Mouse (Mus musculus): ENCODE data around the gene St5.

DNA sequence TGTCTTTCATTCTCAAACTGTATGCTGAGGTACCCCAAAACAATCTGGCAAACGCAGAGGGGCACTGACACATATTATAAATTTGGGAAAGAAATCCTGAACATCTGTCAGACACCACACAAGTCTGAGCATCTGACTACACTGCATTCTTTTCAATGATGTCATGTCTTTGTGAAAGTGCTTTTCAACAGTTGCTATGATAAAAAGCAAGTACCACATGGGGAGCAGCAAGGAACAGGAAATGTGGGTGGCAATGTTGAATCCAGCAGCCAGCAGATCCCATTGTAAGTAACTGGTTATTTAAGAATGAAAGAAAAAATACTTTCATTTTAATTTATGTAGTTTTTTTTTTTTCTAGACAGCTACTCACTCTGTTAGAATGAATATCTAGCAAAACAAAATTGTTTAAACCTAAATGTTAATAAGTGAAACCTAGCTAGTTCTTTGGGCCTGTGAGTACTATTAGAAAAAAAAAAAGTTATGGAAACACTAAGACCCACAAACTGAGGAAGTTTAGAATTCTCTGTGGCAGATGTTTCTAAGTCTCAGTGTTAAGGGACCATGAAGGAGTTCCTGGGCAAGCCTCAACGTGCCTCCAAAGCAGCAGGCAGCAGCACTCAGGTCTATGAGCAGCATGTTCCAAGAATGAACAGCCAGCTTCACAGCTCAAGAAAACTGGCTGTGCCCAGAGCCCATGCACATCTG lies 124.4 kb downstream of the St5 start:
- no peak for TF ChIP-seq CTCF (IDR thresholded peaks at IDR 0.05; ENCODE audit: low read depth, low read length)
- TF ChIP-seq POLR2A (IDR thresholded peaks at IDR 0.05; ENCODE audit: borderline replicate concordance, low read depth, low read length), result no peak

Data from bone marrow macrophage, adult 2 months (primary cell).